Mouse (Mus musculus) lung, embryonic 14.5 days (tissue): Measurements from ENCODE around the gene Tmem132b. TPM values are rescaled to one million over a fixed set of nuclear protein-coding genes. Genes with fewer than 3 reads are reported as not detected.

Experiments used
- ATAC-seq: fragments of 200-750 bp; cut with Nextera tagmentation; 2 replicates; pipeline ENCODE4 v1.8.0; 2017; ENCODE audit warnings: mild to moderate bottlenecking, moderate TSS enrichment, moderate library complexity; ENCODE audit not compliant: insufficient read depth
- DNase-seq: peaks from one replicate; pipeline ENCODE4 v3.0.0-alpha.2; 2015
- H3K27ac ChIP-seq: fragments of 300-500 bp; sonication (generic); 2 replicates; pipeline ENCODE4 v1.5.1; 2014; ENCODE audit warnings: low read depth, mild to moderate bottlenecking, moderate library complexity
- H3K27me3 ChIP-seq: fragments of 300-500 bp; sonication (generic); 2 replicates; pipeline ENCODE4 v1.6.1; 2014; ENCODE audit warnings: low read length, control low read depth; ENCODE audit not compliant: insufficient read depth
- H3K36me3 ChIP-seq: fragments of 300-500 bp; sonication (generic); 2 replicates; pipeline ENCODE4 v1.6.1; 2014; ENCODE audit warnings: control low read depth; ENCODE audit not compliant: insufficient read depth
- H3K4me1 ChIP-seq: fragments of 300-500 bp; sonication (generic); 2 replicates; pipeline ENCODE4 v1.6.1; 2014; ENCODE audit warnings: antibody characterized with exemption, control low read depth; ENCODE audit not compliant: insufficient read depth
- H3K4me2 ChIP-seq: fragments of 300-500 bp; sonication (generic); 2 replicates; pipeline ENCODE4 v1.6.1; 2014; ENCODE audit warnings: mild to moderate bottlenecking
- H3K4me3 ChIP-seq: fragments of 300-500 bp; sonication (generic); 2 replicates; pipeline ENCODE4 v1.5.1; 2014; ENCODE audit warnings: low read depth, low read length
- H3K9ac ChIP-seq: fragments of 300-500 bp; sonication (generic); 2 replicates; pipeline ENCODE4 v1.6.1; 2014
- H3K9me3 ChIP-seq: fragments of 300-500 bp; sonication (generic); 2 replicates; pipeline ENCODE4 v1.6.1; 2016; ENCODE audit warnings: low read depth, low read length, control low read depth
- CTCF ChIP-seq: IDR thresholded peaks from 2 replicates; pipeline ENCODE4 v1.5.1; 2016; ENCODE audit warnings: antibody characterized with exemption, low read depth
- WGBS: fragments of 180-500 bp; shearing (Covaris S2); extraction: QIAGEN DNeasy Blood & Tissue Kit; methylation state at CpG from one replicate; pipeline ENCODE4 v1.1.7; 2014; 5-methylcytosine and 5-hydroxymethylcytosine counted together
- polyA plus RNA-seq: library from polyadenylated mRNA; unstranded; fragments of >200 nt; fragmentation: Nextera tagmentation; extraction: Ambion mirVana; gene quantifications from 2 replicates; pipeline ENCODE4 v1.2.1, GENCODE M21; 2014

Gene Tmem132b
- polyA plus RNA-seq, 1 experiment from 2014 or later, result not detected

DNA sequence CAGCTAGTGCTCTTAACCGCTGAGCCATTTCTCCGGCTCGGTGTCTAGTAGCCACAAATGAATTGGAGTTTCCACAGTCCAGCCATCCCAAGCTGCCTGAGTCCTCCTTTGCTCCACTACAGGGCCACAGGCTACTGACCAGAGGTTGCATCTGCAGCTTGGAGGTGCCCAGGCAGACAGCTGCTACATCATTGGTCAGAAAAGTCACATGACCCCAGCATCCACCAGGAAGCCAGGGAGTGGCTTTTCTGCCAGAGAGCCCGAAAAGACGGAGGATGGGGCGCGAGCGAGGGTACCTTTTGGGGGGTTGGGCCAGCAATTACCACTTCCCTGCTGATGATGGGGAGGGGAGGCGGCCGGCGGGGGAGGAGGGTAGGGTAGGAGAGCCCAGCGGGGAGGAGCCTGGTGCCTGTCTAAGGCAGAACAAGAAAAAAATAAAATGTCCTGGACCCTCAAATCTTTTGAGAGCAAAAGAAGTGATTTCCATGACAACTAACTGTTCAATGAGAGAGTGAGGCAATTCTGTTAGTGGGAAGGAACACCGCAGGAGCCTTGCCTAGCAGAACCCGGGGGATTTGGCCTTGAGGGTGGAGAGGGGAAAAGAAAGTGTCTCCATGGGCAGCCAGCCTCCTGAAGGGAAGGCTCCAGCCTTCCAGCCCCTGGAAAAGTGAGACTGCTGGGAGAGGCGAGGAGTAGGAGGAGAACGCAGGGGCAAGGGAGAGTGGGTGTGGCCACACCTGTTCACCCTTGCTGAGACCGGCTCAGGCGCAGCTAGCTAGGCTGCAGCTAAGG lies 57.5 kb downstream of the Tmem132b start:
- peak overlapping the region; percentile 10; the same call in 1 of the 2 replicates for H3K4me3 ChIP-seq
- 6% methylated on average over 18 of the region's 18 CpGs for WGBS
- H3K4me1 ChIP-seq, result no peaks in the 10 kb centered on the region
- TF ChIP-seq CTCF, result no peak
- peak overlapping the region; percentile 54 for H3K4me2 ChIP-seq
- no peaks in the 10 kb centered on the region for H3K36me3 ChIP-seq
- peak; percentile 20 for DNase-seq
- peak; percentile 63 for ATAC-seq
- H3K27me3 ChIP-seq, result no peaks in the 10 kb centered on the region
- H3K9ac ChIP-seq, result no peak overlapping the region
- H3K27ac ChIP-seq, result no peak overlapping the region
- no peaks in the 10 kb centered on the region for H3K9me3 ChIP-seq

DNA sequence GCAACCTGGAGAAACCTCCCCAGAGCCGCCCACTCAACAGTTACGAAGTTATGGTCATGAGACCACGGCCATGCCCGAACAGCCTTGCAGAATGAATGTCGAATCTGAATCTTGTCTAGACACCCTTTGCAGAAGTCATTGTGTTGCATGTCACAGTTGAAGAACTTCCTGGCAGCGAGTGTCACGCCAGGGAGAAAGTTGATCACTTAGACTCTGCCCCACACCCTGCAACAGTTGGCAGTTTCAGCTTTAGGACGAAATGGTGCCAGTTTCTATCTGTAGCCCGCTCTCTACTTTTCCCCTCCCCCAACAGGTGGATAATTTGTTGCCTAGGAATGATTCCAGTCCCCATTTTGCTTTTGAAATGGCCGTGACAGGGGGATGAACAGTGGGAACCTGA lies 66.5 kb downstream of the Tmem132b start:
- TF ChIP-seq CTCF, result no peak
- Histone ChIP-seq H3K4me1 (no peaks in the 10 kb centered on the region), H3K9ac (no peak overlapping the region), H3K36me3 (no peaks in the 10 kb centered on the region), H3K27ac (no peak overlapping the region), H3K4me3 (no peak overlapping the region), H3K27me3 (no peaks in the 10 kb centered on the region), H3K9me3 (no peaks in the 10 kb centered on the region), H3K4me2 (no peak overlapping the region)
- no peak for DNase-seq
- WGBS, result 82% methylated on average over 10 of the region's 10 CpGs
- ATAC-seq, result no peak

DNA sequence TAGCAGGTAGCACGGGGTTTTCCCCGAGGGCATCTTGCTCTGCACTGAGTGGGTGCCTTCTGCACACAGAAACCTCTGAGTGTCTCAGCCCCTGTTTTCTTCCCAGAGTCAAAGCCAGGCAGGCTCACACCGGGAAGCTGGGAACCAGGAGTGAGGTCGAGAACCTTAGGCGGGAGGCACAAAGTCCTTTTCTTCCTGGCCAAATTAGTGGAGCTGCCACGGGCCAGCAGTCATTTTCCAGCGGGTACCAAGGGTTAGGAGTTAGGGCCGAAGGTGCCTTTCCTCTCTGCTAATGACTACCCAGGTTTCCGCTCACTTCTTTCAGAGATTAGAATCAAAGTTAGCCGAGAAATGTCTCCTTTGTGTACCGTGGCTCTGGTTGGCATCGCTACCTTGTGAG lies 75.6 kb downstream of the Tmem132b start:
- Histone ChIP-seq H3K9me3 (no peaks in the 10 kb centered on the region), H3K4me1 (no peaks in the 10 kb centered on the region), H3K4me3 (no peak overlapping the region), H3K4me2 (no peak overlapping the region), H3K36me3 (no peaks in the 10 kb centered on the region), H3K27me3 (no peaks in the 10 kb centered on the region), H3K9ac (no peak overlapping the region), H3K27ac (no peak overlapping the region)
- ATAC-seq, result no peak
- TF ChIP-seq CTCF, result no peak
- 82% methylated on average over 12 of the region's 12 CpGs for WGBS
- DNase-seq, result no peak

DNA sequence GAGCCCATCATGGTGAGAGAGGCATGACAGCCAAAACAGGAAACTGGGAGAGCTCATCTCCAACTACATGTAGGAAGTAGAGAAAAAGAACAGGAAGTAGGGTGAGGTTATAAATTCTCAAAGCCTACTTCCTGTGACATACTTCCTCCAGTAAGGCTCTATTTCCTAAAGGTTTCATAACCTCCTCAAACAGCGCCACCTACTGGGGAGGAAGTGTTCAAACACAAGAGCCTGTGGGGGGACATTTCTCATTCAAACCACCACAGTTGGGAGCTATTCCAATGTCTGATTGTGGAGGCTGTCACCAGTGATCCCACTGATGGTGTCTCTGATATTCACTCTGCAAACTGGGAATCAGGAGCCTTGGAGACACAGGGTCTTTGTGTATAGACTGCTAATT lies 78.4 kb downstream of the Tmem132b start:
- no peak overlapping the region for H3K4me3 ChIP-seq
- H3K4me2 ChIP-seq, result no peak overlapping the region
- H3K27me3 ChIP-seq, result no peaks in the 10 kb centered on the region
- no peak for TF ChIP-seq CTCF
- H3K36me3 ChIP-seq, result no peaks in the 10 kb centered on the region
- 69% methylated on average over 1 of the region's 1 CpGs for WGBS
- no peak overlapping the region for H3K9ac ChIP-seq
- no peak overlapping the region for H3K27ac ChIP-seq
- no peaks in the 10 kb centered on the region for H3K4me1 ChIP-seq
- no peaks in the 10 kb centered on the region for H3K9me3 ChIP-seq
- DNase-seq (no peak), ATAC-seq (no peak)

DNA sequence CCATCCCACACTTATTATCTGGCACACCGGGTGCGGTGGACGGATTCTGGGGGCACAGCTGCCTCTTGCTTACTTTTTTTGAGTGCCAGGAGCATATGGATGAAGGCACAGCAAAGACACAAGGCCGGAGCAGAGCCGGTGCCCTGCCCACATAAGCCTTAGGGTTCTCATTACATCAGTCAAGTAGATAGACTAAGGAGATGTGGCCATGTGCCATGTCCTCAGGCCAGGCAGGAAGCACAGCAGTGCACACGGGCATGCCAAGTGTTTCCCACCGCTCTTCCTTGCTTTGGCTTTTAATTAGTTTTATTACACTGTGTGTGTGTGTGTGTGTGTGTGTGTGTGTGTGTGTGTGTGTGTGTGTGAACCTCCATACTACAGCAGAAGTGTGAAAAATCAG lies 80.9 kb downstream of the Tmem132b start:
- no peak overlapping the region for H3K27ac ChIP-seq
- no peaks in the 10 kb centered on the region for H3K27me3 ChIP-seq
- ATAC-seq (no peak), DNase-seq (no peak)
- H3K4me3 ChIP-seq, result no peak overlapping the region
- H3K4me2 ChIP-seq, result no peak overlapping the region
- no peak overlapping the region for H3K9ac ChIP-seq
- H3K9me3 ChIP-seq, result no peaks in the 10 kb centered on the region
- no peaks in the 10 kb centered on the region for H3K4me1 ChIP-seq
- WGBS, result 89% methylated on average over 7 of the region's 7 CpGs
- TF ChIP-seq CTCF, result no peak
- H3K36me3 ChIP-seq, result no peaks in the 10 kb centered on the region

DNA sequence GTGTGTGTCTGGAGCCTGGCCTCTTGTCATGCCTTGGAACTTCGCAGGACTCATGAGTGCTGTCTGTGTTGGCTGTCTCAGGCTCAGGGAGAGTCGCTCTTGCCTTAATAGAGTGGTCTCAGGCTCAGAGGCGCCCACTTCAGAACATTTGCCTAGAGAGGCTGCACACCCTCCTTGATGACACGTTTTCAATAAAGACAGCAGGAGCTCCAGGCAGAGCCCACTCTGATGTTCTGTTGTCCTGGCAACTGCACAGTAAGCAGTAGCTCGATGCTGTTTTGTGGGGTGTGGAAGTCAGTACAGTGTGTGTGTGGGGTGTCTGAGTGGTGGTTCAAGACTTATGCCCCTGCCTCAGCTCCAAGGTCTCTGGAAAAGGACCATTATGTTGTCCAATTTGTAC lies 81.6 kb downstream of the Tmem132b start:
- Histone ChIP-seq H3K9me3 (no peaks in the 10 kb centered on the region), H3K27me3 (no peaks in the 10 kb centered on the region), H3K27ac (no peak overlapping the region), H3K4me1 (no peaks in the 10 kb centered on the region), H3K4me3 (no peak overlapping the region), H3K9ac (no peak overlapping the region), H3K36me3 (no peaks in the 10 kb centered on the region), H3K4me2 (no peak overlapping the region)
- TF ChIP-seq CTCF, result no peak
- ATAC-seq (no peak), DNase-seq (no peak)
- 75% methylated on average over 5 of the region's 5 CpGs for WGBS

DNA sequence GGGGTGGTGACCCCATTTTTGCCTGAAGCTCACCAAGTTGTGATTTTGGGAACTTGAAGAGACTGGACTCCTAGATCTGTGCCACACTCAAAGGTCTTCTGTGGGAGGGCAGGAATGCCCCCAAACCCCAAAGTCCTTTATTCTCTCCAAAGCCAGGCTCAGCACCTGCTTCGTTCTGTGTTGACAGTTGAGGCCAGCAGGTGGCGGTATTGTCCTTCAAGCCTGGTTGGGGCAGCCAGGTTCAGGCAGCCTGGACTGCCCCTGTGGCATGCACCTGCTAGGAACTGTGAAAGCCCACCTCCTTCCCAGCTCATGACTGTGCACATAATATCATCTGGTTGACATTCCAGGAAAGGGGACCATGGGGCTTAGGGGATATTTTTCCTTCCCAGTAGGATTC lies 82.8 kb downstream of the Tmem132b start:
- Histone ChIP-seq H3K9ac (no peak overlapping the region), H3K27ac (no peak overlapping the region), H3K4me2 (no peak overlapping the region), H3K27me3 (no peaks in the 10 kb centered on the region), H3K36me3 (no peaks in the 10 kb centered on the region), H3K4me1 (no peaks in the 10 kb centered on the region), H3K4me3 (no peak overlapping the region), H3K9me3 (no peaks in the 10 kb centered on the region)
- 34% methylated on average over 2 of the region's 2 CpGs for WGBS
- DNase-seq (peak; percentile 3), ATAC-seq (no peak)
- peak; percentile 39; the same call in 1 of the 2 replicates for TF ChIP-seq CTCF
